Mouse (Mus musculus): ENCODE measurements around the gene Fnip2. TPM values are rescaled to one million over a fixed set of nuclear protein-coding genes. Genes with fewer than 3 reads are reported as not detected.

Gene Fnip2
- total RNA-seq (2012; rRNA removed) (0.21 and 0.34 TPM in 2 replicates), total RNA-seq (2014; rRNA removed) (0.31 and 0.41 TPM in 2 replicates), polyA plus RNA-seq (2012; ENCODE audit: insufficient read length, low read depth) (0.71 and 1.00 TPM in 2 replicates)

DNA sequence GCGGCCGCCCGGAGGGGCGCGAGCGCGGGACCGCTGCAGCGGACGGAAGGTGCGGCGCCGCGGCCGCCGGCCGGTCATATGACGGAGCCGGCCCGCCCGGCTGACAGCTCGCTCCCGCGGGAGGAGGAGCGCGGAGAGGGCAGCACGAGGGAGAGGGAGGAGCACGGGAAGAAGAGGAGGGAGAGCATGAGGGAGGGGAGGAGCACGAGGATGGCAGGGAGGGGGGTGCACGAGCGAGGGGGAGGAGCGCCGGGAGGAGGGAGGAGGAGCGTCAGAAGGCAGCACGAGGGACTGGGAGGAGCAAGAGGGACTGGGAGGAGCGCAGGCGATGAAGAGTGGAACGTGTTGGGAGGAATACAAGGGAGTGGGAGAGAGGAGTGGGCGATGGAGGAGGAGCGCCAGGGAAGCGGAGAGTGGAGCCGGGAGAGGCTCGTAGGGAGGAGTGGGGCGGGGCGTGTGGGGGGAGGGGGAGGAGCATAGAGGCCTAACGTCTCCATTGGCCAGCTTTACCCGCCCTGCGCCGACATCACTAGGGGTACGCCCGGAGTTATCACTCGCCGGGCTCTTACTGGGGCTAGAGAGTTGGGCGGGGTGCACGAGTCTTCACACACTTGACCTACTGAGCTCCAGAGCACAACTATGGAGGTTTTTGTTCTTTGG is at the start of gene Fnip2:
Fnip2 (minus strand) TSS at position 94 of the 660 bp plus-strand sequence.
- H3K4me3 ChIP-seq (replicated peaks in 1 of 3; ENCODE audit: low read depth in 2 of 3, low read length in 2 of 3, poor library complexity in 1 of 3), result peak within 1 kb of the TSS in 2 of 3 experiments; percentile 44 to 52
- no peak within 1 kb of the TSS for H3K9ac ChIP-seq (ENCODE audit: insufficient read depth, low read depth)
- no peaks in the 10 kb centered on the region for H3K36me3 ChIP-seq (replicated peaks in 1 of 2; ENCODE audit: control insufficient read depth in 1 of 2, insufficient read depth in 1 of 2, low read length in 1 of 2)
- peaks cover 12% of the 10 kb centered on the region for H3K9me3 ChIP-seq (replicated peaks; ENCODE audit: low read length)
- H3K4me2 ChIP-seq (ENCODE audit: insufficient read depth, low read depth, poor library complexity, severe bottlenecking), result no peak within 1 kb of the TSS
- H3K27ac ChIP-seq (ENCODE audit: insufficient read depth, low read depth), result no peak within 1 kb of the TSS
- in situ Hi-C loops (cut with MboI; ENCODE audit: low pct_ligation_motif_present, low pct_unique_long_range_greater_than_20kb, low sequenced_read_pairs), result no loop called here
- dilution Hi-C loops (cut with MboI; ENCODE audit: extremely low pct_ligation_motif_present, extremely low pct_unique_long_range_greater_than_20kb, low sequenced_read_pairs), result no loop called here
- H3K27me3 ChIP-seq (replicated peaks), result peaks cover 64% of the 10 kb centered on the region
- peaks cover 0 to 17% of the 10 kb centered on the region in 2 experiments; a peak in 2 of 4 replicates for H3K4me1 ChIP-seq (ENCODE audit: control insufficient read depth in 1 of 2, insufficient read depth in 2 of 2)
- H3K79me2 ChIP-seq (replicated peaks; ENCODE audit: control insufficient read depth, extremely low read depth, insufficient read depth, poor library complexity, severe bottlenecking), result no peaks in the 10 kb centered on the region
- DNase-seq (ENCODE audit: extremely low read depth), result peak; percentile 63
- TF ChIP-seq BHLHE40 (IDR thresholded peaks at IDR 0.05; ENCODE audit: low read depth, low read length) (peak; percentile 19; the same call in 1 of the 2 replicates), ZC3H11A (IDR thresholded peaks at IDR 0.05; ENCODE audit: low read depth, low read length) (no peak), USF1 (IDR thresholded peaks at IDR 0.05; ENCODE audit: low read depth, low read length) (no peak), UBTF (IDR thresholded peaks at IDR 0.05; ENCODE audit: low read depth, low read length) (no peak)

DNA sequence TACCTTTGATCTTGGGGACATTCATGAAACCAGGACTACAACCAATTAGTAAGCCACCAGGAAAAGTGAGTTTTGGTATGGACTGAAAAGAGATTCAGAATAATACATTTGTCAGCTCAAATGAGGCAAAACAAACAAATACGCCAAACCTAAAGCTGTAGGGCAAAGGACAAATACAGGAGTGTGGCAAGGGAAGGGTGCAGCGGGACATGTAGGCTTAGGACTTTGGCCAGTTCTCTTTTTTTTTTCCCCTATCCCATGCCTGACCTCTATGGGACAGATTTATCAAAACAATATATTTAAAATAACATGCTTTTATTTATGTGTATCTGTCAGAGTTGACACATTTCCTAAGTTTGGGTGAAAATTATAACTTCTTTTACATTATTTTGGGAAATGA is 42.3 kb upstream of the Fnip2 start:
- H3K9me3 ChIP-seq (replicated peaks; ENCODE audit: low read length), result peaks cover 6% of the 10 kb centered on the region
- H3K27me3 ChIP-seq (replicated peaks), result no peaks in the 10 kb centered on the region
- H3K4me3 ChIP-seq (replicated peaks in 1 of 3; ENCODE audit: low read depth in 2 of 3, low read length in 2 of 3, poor library complexity in 1 of 3), result no peak overlapping the region
- no peak overlapping the region for H3K27ac ChIP-seq (ENCODE audit: insufficient read depth, low read depth)
- H3K4me2 ChIP-seq (ENCODE audit: insufficient read depth, low read depth, poor library complexity, severe bottlenecking), result no peak overlapping the region
- H3K4me1 ChIP-seq (ENCODE audit: control insufficient read depth in 1 of 2, insufficient read depth in 2 of 2), result no peaks in the 10 kb centered on the region
- H3K36me3 ChIP-seq (replicated peaks in 1 of 2; ENCODE audit: control insufficient read depth in 1 of 2, insufficient read depth in 1 of 2, low read length in 1 of 2), result peaks cover 30 to 58% of the 10 kb centered on the region in 2 experiments
- dilution Hi-C loops (cut with MboI; ENCODE audit: extremely low pct_ligation_motif_present, extremely low pct_unique_long_range_greater_than_20kb, low sequenced_read_pairs), result no loop called here
- in situ Hi-C loops (cut with MboI; ENCODE audit: low pct_ligation_motif_present, low pct_unique_long_range_greater_than_20kb, low sequenced_read_pairs), result no loop called here
- H3K79me2 ChIP-seq (replicated peaks; ENCODE audit: control insufficient read depth, extremely low read depth, insufficient read depth, poor library complexity, severe bottlenecking), result no peaks in the 10 kb centered on the region
- no peak overlapping the region for H3K9ac ChIP-seq (ENCODE audit: insufficient read depth, low read depth)
- TF ChIP-seq GABPA (IDR thresholded peaks at IDR 0.05; ENCODE audit: insufficient replicate concordance, low read depth, low read length) (no peak), MAX (IDR thresholded peaks at IDR 0.05; ENCODE audit: low read length) (no peak), RCOR1 (conservative IDR thresholded peaks at IDR 0.05; ENCODE audit: low read depth, low read length) (no peak), CTCF (conservative IDR thresholded peaks at IDR 0.05 in 1 of 2, IDR thresholded peaks at IDR 0.05 in 1 of 2; ENCODE audit: low read depth in 2 of 2, low read length in 2 of 2) (no peak), SMC3 (IDR thresholded peaks at IDR 0.05; ENCODE audit: low read depth, low read length) (no peak), IRF4 (IDR thresholded peaks at IDR 0.05; ENCODE audit: low read depth, low read length) (no peak), UBTF (IDR thresholded peaks at IDR 0.05; ENCODE audit: low read depth, low read length) (no peak), TBP (conservative IDR thresholded peaks at IDR 0.05; ENCODE audit: low read depth, low read length) (no peak), ZMIZ1 (IDR thresholded peaks at IDR 0.05; ENCODE audit: low read depth, low read length) (no peak), PAX5 (IDR thresholded peaks at IDR 0.05; ENCODE audit: low read length) (no peak), BHLHE40 (IDR thresholded peaks at IDR 0.05; ENCODE audit: low read depth, low read length) (no peak), MXI1 (IDR thresholded peaks at IDR 0.05; ENCODE audit: low read depth, low read length) (no peak), USF2 (conservative IDR thresholded peaks at IDR 0.05; ENCODE audit: low read depth, low read length) (no peak), ZC3H11A (IDR thresholded peaks at IDR 0.05; ENCODE audit: low read depth, low read length) (no peak), KAT2A (IDR thresholded peaks at IDR 0.05; ENCODE audit: insufficient replicate concordance, low read length) (no peak), USF1 (IDR thresholded peaks at IDR 0.05; ENCODE audit: low read depth, low read length) (no peak), ELF1 (IDR thresholded peaks at IDR 0.05; ENCODE audit: low read depth, low read length) (no peak), RAD21 (IDR thresholded peaks at IDR 0.05; ENCODE audit: low read depth, low read length) (no peak)
- no peak for DNase-seq (ENCODE audit: extremely low read depth)

Data from CH12.LX (cell line).